ENCODE assay signal across 8 mouse cellular contexts in genomic region chr8:119862390-119862734, GRCm38 (mm10). TPM values are rescaled to one million over a fixed set of nuclear protein-coding genes. Genes with fewer than 3 reads are reported as not detected.
DNase-seq lines count a peak whose midpoint lies in the region; ATAC-seq and TF ChIP-seq lines count a peak whose summit lies in the region.

No protein-coding gene starts in this region.

- DNase-seq in left cerebral cortex, postnatal 4 days = peak; percentile 37
- DNase-seq in left cerebral cortex, postnatal 36 days (ENCODE audit: low spot score in 2 of 2) = no peak
- DNase-seq in hindbrain, postnatal 0 days (ENCODE audit: low spot score) = peak; percentile 40
- DNase-seq in midbrain, postnatal 0 days (ENCODE audit: low spot score) = peak; percentile 12
- DNase-seq in cerebellum, adult 9-11 months = no peak
- DNase-seq in right cerebral cortex, postnatal 14 days = no peak
- no peak for DNase-seq in frontal cortex, postnatal 14 days (ENCODE audit: low spot score in 2 of 2)

- H3K27me3 ChIP-seq in embryonic facial prominence, embryonic 12.5 days = peaks cover 11% of the 10 kb centered on the region
- no peaks in the 10 kb centered on the region for H3K27me3 ChIP-seq in hindbrain, postnatal 0 days (ENCODE audit: insufficient read depth, low read length)
- no peaks in the 10 kb centered on the region for H3K27me3 ChIP-seq in midbrain, postnatal 0 days (ENCODE audit: insufficient read depth, low read length)

- H3K9ac ChIP-seq in embryonic facial prominence, embryonic 12.5 days = peak overlapping the region; percentile 68
- H3K9ac ChIP-seq in hindbrain, postnatal 0 days (replicated peaks; ENCODE audit: low read length) = peak overlapping the region; percentile 84
- peak overlapping the region; percentile 87 for H3K9ac ChIP-seq in midbrain, postnatal 0 days (replicated peaks; ENCODE audit: low read length, poor library complexity, severe bottlenecking)

- no peak for ATAC-seq in embryonic facial prominence, embryonic 12.5 days (ENCODE audit: insufficient number of reproducible peaks, insufficient read depth, low FRiP score, low TSS enrichment)
- peak; percentile 61 for ATAC-seq in hindbrain, postnatal 0 days
- ATAC-seq in midbrain, postnatal 0 days (ENCODE audit: low FRiP score) = peak; percentile 57

- H3K4me1 ChIP-seq in embryonic facial prominence, embryonic 12.5 days = peaks cover 11% of the 10 kb centered on the region; the same call in 1 of the 2 replicates
- H3K4me1 ChIP-seq in hindbrain, postnatal 0 days (ENCODE audit: insufficient read depth, low read length) = no peaks in the 10 kb centered on the region
- H3K4me1 ChIP-seq in midbrain, postnatal 0 days (ENCODE audit: insufficient read depth, low read length) = peaks cover 4% of the 10 kb centered on the region; the same call in 1 of the 2 replicates

- H3K27ac ChIP-seq in embryonic facial prominence, embryonic 12.5 days = peak overlapping the region; percentile 32; the same call in 1 of the 2 replicates
- peak overlapping the region; percentile 76 for H3K27ac ChIP-seq in hindbrain, postnatal 0 days
- peak overlapping the region; percentile 72 for H3K27ac ChIP-seq in midbrain, postnatal 0 days (ENCODE audit: low read depth, low read length)

- intact Hi-C loops in left cerebral cortex, postnatal 4 days (cut with DNase I) = no loop called here
- intact Hi-C loops in left cerebral cortex, postnatal 36 days (cut with DNase I) = no loop called here

- peak overlapping the region; percentile 62 for H3K4me3 ChIP-seq in embryonic facial prominence, embryonic 12.5 days
- H3K4me3 ChIP-seq in hindbrain, postnatal 0 days (ENCODE audit: low read length) = peak overlapping the region; percentile 88
- H3K4me3 ChIP-seq in midbrain, postnatal 0 days (ENCODE audit: low read depth, low read length) = peak overlapping the region; percentile 89

- TF ChIP-seq CTCF in hindbrain, postnatal 0 days (IDR thresholded peaks at IDR 0.05; ENCODE audit: low read depth) = no peak
- TF ChIP-seq CTCF in midbrain, postnatal 0 days (IDR thresholded peaks at IDR 0.05) = no peak

- H3K36me3 ChIP-seq in embryonic facial prominence, embryonic 12.5 days = no peaks in the 10 kb centered on the region
- H3K36me3 ChIP-seq in hindbrain, postnatal 0 days (ENCODE audit: insufficient read depth, low read length) = no peaks in the 10 kb centered on the region
- H3K36me3 ChIP-seq in midbrain, postnatal 0 days (ENCODE audit: insufficient read depth, low read length) = 0 out of 2 replicates have a peak, but pooled peaks cover 4% of the 10 kb centered on the region

- peak overlapping the region; percentile 80 for H3K4me2 ChIP-seq in embryonic facial prominence, embryonic 12.5 days (replicated peaks)
- peak overlapping the region; percentile 93 for H3K4me2 ChIP-seq in hindbrain, postnatal 0 days (ENCODE audit: low read depth, low read length)
- H3K4me2 ChIP-seq in midbrain, postnatal 0 days (ENCODE audit: low read depth, low read length, poor library complexity, severe bottlenecking) = peak overlapping the region; percentile 86

- no peaks in the 10 kb centered on the region for H3K9me3 ChIP-seq in embryonic facial prominence, embryonic 12.5 days
- H3K9me3 ChIP-seq in hindbrain, postnatal 0 days (ENCODE audit: low read length) = no peaks in the 10 kb centered on the region
- H3K9me3 ChIP-seq in midbrain, postnatal 0 days (ENCODE audit: low read length) = no peaks in the 10 kb centered on the region

- WGBS in embryonic facial prominence, embryonic 12.5 days = 1% methylated on average over 19 of the region's 19 CpGs
- 0% methylated on average over 19 of the region's 19 CpGs for whole genome bisulfite sequencing in hindbrain, postnatal 0 days
- WGBS in midbrain, postnatal 0 days = 1% methylated on average over 17 of the region's 19 CpGs

RNA-seq across cellular contexts. Expression of gene Klhl36, which starts 0.3 kb away (rescaled TPM):
- 10 to 100 TPM in 1 of 2 experiments, 1 to 10 TPM in 1; 8.9 to 11.8 TPM for total RNA-seq in left cerebral cortex, postnatal 4 days (2021)
- total RNA-seq in left cerebral cortex, postnatal 36 days (2021) = 1 to 10 TPM; 6.9 to 7.5 TPM
- 11.0 and 12.5 TPM in 2 replicates for polyA plus RNA-seq in embryonic facial prominence, embryonic 12.5 days (2016; fragmentation: Nextera tagmentation; extraction: Ambion mirVana)
- total RNA-seq in hindbrain, postnatal 0 days (2014; rRNA removed) = 36.6 and 37.3 TPM in 2 replicates
- 20.6 and 22.0 TPM in 2 replicates for polyA plus RNA-seq in hindbrain, postnatal 0 days (2015; fragmentation: Nextera tagmentation; extraction: Ambion mirVana)
- 28.2 and 31.0 TPM in 2 replicates for total RNA-seq in midbrain, postnatal 0 days (2014; rRNA removed)
- 19.5 and 21.0 TPM in 2 replicates for polyA plus RNA-seq in midbrain, postnatal 0 days (2015; fragmentation: Nextera tagmentation; extraction: Ambion mirVana)

RNA-seq across cellular contexts. Expression of gene Cotl1, which starts 22.0 kb away (rescaled TPM):
- 100 to 1,000 TPM; 208 to 215 TPM for total RNA-seq in left cerebral cortex, postnatal 4 days (2021)
- 10 to 100 TPM; 56.9 to 57.0 TPM for total RNA-seq in left cerebral cortex, postnatal 36 days (2021)
- 85.9 and 130 TPM in 2 replicates for polyA plus RNA-seq in embryonic facial prominence, embryonic 12.5 days (2016; fragmentation: Nextera tagmentation; extraction: Ambion mirVana)
- 263 and 269 TPM in 2 replicates for total RNA-seq in hindbrain, postnatal 0 days (2014; rRNA removed)
- 85.4 and 87.8 TPM in 2 replicates for polyA plus RNA-seq in hindbrain, postnatal 0 days (2015; fragmentation: Nextera tagmentation; extraction: Ambion mirVana)
- 223 and 238 TPM in 2 replicates for total RNA-seq in midbrain, postnatal 0 days (2014; rRNA removed)
- polyA plus RNA-seq in midbrain, postnatal 0 days (2015; fragmentation: Nextera tagmentation; extraction: Ambion mirVana) = 112 and 119 TPM in 2 replicates

RNA-seq across cellular contexts. Expression of gene Usp10, which starts 47.8 kb away (rescaled TPM):
- total RNA-seq in left cerebral cortex, postnatal 4 days (2021) = 100 to 1,000 TPM; 150 to 152 TPM
- 10 to 100 TPM; 80.6 to 96.0 TPM for total RNA-seq in left cerebral cortex, postnatal 36 days (2021)
- polyA plus RNA-seq in embryonic facial prominence, embryonic 12.5 days (2016; fragmentation: Nextera tagmentation; extraction: Ambion mirVana) = 154 TPM in 2 replicates
- total RNA-seq in hindbrain, postnatal 0 days (2014; rRNA removed) = 88.5 and 91.1 TPM in 2 replicates
- polyA plus RNA-seq in hindbrain, postnatal 0 days (2015; fragmentation: Nextera tagmentation; extraction: Ambion mirVana) = 89.0 and 94.2 TPM in 2 replicates
- 88.5 and 88.8 TPM in 2 replicates for total RNA-seq in midbrain, postnatal 0 days (2014; rRNA removed)
- 93.6 and 94.6 TPM in 2 replicates for polyA plus RNA-seq in midbrain, postnatal 0 days (2015; fragmentation: Nextera tagmentation; extraction: Ambion mirVana)

RNA-seq across cellular contexts. Expression of gene Gm20388, which starts 48.3 kb away (rescaled TPM):
- total RNA-seq in left cerebral cortex, postnatal 4 days (2021) = 10 to 100 TPM in 1 of 2 experiments, 1 to 10 TPM in 1; 6.5 to 12.8 TPM
- 10 to 100 TPM; 10.3 to 10.6 TPM for total RNA-seq in left cerebral cortex, postnatal 36 days (2021)
- polyA plus RNA-seq in embryonic facial prominence, embryonic 12.5 days (2016; fragmentation: Nextera tagmentation; extraction: Ambion mirVana) = 0.31 TPM in 1 of 2 replicates, not detected in the other
- total RNA-seq in hindbrain, postnatal 0 days (2014; rRNA removed) = 58.0 and 71.3 TPM in 2 replicates
- not detected in 2 replicates for polyA plus RNA-seq in hindbrain, postnatal 0 days (2015; fragmentation: Nextera tagmentation; extraction: Ambion mirVana)
- 39.0 and 74.2 TPM in 2 replicates for total RNA-seq in midbrain, postnatal 0 days (2014; rRNA removed)
- polyA plus RNA-seq in midbrain, postnatal 0 days (2015; fragmentation: Nextera tagmentation; extraction: Ambion mirVana) = not detected in 2 replicates

Comparison
In these comparisons a context has a peak if more than half of its experiments do, and no peak if none do; other contexts are left out.
1. DNase-seq: peak in left cerebral cortex, postnatal 4 days (single experiment), hindbrain, postnatal 0 days (single experiment) and midbrain, postnatal 0 days (single experiment); none in left cerebral cortex, postnatal 36 days (0 of 2), cerebellum, adult 9-11 months (single experiment), right cerebral cortex, postnatal 14 days (single experiment) and frontal cortex, postnatal 14 days (0 of 2).
2. Peak in every context shown above with its lines, with median percentiles within 50 percentile points of each other: H3K27ac ChIP-seq, H3K4me2 ChIP-seq, H3K4me3 ChIP-seq and H3K9ac ChIP-seq.